Mouse (Mus musculus) thymus, adult 18-20 months (tissue): Measurements from ENCODE around the gene Rgs3.

Experiments used
- DNase-seq, 2 experiments: peaks; one replicate each; pipeline ENCODE4 v3.0.0; 2022; ENCODE audit warnings: mixed read lengths in 2 of 2

The Rgs3 gene

DNA sequence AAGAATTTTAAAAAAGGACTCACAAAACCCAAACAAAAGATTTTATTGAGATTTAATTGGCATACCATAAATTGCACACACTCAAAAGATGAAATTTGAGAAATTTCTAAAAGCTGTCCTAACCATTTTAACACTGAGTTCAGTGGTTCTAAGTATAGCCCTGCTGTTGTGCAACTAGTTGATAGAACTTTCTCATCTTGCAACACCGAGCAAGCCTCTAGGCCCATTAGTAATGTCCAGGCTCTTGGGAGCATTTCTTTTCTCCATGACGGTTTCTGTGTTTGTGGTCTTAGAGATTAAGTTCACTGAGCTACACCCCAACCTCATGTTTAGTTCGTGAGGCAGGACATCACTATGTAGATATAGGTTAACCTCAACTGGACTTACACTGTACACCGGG, 169.5 kb downstream of the Rgs3 start:
- no peak for DNase-seq

DNA sequence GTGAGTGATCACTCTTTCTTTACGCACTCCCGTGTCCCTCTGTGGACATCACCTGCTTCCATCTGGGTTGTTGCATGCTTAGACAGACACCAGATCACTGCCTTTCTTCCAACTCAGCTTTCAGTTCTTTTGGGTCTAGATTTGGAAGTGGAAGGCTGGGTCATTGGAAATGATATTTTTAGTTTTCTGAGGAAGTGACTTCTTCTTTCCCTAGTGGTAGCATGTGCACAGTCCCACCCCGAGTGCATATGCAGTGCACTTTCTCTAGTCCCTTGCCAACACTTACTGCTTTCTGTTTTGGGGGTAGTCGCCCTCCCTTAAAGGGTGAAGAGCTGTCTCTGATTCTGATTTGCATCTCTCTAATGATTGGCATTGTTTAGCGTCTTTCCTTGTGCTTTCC, 170.3 kb downstream of the Rgs3 start:
- DNase-seq = no peak

DNA sequence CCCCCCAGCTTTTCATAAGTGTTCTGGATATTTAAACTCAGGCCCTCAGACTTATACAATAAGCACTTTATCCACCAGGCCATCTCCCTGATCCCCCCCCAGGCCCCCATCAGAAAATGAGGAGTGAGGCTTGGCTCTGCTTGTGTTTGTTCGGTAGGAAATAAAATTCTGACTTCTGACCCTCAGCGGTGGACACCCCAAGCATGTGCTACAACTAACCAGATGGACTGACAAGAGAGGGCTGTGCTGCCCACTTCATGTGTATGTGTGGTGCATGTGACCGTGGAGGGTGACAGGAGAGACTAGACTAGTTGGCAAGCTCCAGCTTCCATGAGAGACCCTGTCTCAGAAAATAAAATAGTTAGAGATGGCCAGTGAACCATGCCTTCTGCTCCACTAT, 171.2 kb downstream of the Rgs3 start:
- DNase-seq = no peak

DNA sequence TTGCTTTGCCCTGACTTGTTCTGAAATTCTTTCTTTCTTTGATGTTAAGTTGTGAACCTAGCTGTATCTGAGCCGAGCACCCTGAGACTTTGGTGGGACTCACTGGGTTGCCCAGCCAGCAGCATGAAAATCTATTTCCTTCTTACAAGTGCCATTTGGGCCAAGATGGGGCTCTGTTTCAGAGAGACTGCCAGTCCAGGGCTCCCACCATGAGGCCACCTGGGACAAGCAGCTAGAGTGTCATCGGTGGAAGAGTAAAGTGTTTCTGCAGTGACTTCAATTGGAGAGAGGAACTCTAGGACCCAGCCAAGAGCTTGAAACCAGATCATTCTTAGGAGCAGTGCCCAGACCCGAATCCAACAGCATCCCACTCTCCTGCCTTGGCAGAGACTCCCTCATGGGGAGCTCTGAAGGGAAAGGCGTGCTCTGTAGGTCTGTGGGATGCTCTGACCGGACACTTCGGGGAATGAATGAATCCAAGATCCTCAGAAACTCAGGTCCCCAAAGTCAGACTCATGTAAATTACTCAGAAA, 171.9 kb downstream of the Rgs3 start:
- DNase-seq = no peak

DNA sequence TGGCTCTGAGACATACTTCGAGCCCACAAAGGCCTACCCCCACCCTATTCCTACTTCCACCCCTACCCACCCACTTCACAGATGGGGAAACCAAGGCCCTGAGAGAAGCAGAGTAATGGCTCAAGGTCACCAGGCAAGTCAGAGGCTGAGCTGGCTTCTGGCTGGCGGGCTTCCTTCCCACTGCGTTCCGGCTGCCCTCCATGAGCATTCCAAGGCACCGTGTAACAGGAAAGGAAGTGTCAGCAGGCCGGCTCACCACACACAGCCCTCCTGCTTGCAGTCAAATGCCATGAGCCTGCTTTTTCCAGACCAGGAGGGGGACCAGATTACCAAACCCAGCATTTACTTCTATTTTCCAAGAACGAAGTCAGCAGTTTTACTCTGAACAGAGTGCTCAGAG, 172.4 kb downstream of the Rgs3 start:
- DNase-seq = no peak

DNA sequence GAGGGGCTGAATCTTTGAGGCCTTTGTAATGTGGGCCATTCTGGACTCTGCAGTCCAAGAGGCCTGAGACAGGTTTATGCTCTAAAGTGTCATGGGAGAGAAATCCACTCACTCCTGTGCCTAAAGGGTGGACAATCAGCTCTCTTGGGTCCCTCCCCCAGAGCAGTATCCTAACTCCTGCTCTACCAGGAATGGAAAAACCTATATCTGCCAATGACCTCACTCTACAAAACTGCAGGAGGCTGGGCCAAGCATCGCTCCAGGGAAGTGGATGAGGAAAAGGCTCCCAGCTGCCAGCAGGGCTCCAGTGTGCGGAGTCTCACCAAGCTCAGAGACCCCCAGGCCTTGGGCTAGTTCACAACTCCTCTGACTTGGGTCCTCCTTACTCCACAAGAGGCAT, 173.2 kb downstream of the Rgs3 start:
- DNase-seq = no peak

DNA sequence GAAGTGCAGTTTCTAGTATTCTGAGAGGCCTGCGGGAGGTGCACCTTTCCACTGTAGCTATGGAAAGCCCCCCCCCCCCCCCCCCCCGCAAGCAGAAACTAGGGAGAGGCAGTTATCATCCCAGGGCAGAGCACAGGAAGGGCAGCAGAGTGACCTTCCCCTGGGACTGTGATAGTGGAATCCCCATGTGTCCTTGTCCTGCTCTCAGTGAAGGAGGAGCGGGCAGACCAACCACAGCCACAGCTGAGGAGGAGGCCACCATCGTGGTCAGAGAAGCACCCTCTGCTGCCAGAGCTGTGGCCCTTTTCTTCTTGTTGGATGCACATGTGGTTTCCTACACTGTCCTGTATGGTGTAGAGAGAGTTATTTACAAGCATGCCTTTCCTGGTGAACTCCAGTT, 174.3 kb downstream of the Rgs3 start:
- DNase-seq = no peak

DNA sequence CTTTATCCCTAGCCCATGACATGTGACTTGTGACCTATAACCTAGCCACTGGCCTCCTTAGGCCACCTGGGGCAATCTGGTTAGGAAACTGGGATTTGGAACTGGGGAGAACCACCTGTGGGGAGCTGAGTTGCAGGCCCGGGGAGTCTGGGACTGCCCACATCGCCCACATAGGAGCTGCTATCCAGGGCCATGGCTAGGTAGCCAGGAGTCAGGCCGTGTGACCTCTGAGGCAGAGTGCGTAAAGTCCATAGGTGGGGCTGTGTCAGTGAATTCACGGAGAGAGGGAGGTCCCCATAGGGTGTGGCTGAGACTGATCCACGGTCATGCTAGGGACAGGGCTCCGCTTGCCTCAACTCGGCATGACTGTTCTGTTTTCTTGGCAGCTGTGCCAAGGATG, 175.6 kb downstream of the Rgs3 start:
- DNase-seq = no peak

DNA sequence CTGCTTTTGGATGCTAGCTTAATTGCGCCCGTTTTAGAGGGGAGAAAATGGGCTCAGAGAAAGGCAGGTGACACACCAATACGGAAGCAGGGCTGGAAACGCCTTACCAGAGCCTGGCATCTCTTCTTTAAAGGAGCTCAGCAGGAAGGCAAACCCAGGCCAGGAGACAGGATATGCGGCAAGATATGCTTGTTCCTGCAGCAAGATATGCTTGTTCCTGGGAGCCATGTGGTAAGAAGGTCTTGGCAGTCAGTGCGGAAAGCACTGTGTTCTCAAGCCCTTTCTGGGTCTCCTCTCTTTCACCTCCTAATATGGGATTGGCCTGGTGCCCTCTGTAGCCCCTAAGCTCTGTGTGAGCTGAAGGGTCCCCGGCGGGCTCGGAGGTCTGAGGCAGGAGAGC, 176.2 kb downstream of the Rgs3 start:
- no peak for DNase-seq

DNA sequence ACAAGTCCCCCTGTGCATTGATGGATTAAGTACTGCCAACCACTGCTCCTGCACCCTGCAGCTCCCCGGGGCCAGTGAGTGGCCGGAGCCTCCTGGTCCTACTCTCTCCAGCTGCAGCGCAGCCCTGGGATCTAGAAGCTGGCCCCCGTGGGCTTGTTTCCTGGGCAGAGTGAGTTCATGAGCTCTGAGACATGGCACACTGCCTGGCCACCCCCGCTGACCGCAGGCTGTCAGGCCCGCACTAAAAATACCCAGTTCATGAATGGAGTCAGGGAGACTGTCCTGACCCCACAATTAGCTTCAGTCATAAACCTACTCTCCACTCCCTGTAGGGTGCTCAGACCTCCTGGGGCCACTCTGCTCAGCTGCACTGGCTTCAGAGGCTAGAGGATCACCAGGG, 176.8 kb downstream of the Rgs3 start:
- DNase-seq = no peak

DNA sequence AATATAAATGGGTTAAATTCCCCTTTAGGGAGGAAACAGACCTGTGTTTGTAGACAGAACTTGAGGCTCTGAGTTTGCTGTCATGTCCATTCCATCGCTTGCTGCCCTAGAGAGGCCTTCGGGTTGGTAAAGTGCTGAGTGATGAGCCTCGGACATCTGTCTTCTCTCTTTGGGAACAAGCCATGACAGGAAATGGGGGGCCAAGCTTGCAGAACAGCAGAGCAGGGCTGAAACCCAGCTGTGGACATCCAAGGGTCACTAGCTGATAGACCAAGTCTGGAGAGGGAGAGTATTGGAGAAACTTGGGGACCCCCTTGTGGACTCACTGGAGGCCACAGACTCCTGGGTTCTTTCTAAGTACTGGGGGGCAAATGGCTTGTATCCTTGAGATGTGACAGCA, 177.3 kb downstream of the Rgs3 start:
- DNase-seq = no peak

DNA sequence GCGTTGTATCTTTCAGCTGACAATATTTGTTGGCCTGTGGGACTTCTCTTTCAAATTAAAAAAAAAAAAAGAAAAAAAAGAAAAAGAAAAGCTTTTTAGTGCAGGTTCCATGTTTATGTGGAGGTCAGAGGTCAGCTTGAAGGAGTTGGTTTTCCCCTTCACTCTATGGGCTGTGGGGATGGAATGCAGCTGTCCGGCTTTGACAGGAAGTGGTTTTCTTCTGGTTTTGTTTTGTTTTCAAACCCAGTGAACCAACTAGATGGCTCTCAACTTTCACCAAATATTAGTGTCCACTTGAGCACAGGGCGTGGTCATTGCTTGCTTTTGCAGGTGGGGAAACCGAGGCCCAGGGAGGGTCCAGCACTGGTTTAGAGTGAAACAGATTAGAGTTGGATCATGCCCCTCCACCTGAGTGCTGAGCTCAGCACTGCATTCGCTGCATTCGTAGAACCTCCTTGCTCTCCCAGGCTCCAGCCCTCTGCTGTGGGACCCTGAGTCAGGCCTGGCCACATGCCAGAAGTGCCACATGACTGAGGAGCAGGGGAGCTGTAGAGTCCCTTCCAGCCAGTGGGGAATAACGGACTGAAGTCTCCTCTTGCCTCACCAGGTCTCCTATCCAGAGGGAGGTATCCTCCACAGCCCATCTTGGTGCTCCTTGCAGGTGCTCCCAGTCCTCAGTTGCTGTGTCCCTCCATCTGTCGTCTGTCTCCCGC, 178.5 kb downstream of the Rgs3 start:
- DNase-seq = no peak

DNA sequence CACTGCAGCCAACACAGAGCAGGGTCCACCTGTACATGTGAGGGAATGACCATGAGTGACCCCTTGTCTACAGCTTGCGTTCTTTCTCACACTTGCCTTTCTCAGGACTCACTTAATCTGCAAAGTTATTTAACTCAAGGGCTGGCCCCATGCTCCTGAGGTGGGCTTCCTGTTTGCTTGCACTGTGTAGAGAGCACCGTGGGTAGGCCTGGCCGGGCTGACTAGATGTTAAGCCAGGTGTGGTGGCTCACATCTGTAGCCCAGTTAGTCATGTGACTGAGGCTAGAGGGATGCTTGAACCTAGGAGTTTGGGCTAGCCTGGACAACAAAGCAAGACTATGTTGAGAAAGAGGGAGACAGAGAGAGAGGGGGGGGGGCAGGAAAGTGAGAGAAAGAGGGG, 179.3 kb downstream of the Rgs3 start:
- DNase-seq = no peak

DNA sequence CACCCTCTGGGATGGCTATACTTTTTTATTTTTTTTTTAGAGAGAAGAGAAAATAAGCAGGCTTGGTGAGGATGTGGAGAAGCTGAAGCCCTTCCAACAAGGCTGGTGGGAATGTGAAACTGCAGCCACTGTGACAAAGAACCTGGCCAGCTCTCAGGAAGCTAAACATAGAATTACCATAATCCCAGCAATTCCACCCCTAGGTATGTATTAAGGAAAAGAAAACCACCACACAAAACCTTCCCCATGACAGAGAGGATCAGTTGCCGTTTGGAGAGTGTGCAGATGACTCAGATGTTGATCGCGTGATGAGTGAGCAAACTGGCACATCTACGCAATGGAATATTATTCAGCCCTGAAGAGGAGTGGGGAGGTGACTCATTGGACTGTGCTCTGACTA, 179.9 kb downstream of the Rgs3 start:
- no peak for DNase-seq

DNA sequence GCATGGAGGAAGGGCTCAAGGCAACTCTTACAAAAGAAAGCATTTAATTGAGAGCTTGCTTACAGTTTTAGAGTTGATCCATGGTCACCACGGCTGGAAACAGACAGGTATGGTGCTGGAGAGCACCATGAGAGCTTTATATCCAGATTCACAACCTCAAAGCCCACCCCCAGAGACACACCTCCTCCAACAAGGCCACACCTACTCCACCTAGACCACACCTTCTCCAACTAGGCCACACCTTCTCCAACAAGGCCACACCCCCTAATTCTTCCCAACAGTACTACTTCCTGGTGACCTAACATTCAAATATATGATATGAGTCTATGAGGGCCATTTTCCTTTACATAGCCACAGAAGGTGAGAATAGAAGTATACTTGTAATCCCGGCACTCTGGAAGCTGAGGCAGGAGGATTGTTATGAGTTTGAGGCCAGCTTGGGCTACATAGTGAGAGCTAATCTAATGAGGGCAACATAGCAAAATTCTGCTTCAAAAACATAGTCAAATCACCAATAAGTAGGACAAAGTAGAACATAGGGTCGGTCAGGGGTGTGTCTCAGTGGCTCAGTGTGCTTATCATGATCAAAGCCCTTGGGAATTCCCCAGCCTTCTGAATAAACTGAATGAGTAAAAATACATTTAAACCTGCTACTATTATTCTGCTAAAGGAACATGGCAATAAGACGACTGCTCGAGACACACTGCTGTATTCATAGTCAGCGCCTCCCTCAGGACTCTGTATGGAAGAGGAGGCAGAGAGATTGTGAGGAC, 180.8 kb downstream of the Rgs3 start:
- DNase-seq = no peak

DNA sequence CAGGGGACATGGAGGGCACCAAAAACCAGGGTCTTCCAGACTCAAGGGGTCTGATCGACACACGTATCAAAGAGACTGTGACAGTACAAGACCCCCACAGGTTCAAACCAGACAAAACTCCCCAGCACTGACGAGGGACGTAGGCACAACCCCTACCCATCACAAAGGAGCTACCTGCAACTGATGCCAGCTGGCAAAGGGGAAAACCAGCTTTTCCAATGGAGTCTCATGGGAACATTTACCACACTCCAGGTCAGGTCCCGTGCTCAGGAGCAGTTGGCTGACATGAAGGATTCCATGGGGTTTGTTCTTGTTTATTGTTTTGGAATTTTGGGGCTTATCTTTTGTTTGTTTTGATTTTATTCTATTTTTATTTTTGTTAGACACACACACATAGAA, 181.4 kb downstream of the Rgs3 start:
- DNase-seq = no peak

DNA sequence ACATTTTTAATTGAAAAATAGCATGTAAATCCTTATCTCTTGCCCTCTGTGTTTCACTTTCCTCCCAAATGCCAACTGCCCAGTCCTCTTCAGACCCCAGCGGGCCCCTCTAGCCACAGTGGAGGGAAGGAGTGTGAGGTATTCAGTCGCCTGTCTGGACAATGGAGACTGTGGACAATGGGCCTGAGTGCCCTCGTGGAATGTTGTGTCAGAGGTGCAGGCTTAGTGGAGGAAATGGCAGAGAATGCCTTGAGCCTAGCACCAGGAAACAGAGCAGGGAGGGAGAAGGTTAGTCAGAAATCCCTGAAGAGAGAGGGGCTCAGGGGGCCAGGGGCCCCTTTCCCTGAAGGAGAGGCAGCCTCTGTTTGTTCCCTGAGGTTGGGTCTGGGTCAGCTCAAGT, 182.0 kb downstream of the Rgs3 start:
- no peak for DNase-seq

DNA sequence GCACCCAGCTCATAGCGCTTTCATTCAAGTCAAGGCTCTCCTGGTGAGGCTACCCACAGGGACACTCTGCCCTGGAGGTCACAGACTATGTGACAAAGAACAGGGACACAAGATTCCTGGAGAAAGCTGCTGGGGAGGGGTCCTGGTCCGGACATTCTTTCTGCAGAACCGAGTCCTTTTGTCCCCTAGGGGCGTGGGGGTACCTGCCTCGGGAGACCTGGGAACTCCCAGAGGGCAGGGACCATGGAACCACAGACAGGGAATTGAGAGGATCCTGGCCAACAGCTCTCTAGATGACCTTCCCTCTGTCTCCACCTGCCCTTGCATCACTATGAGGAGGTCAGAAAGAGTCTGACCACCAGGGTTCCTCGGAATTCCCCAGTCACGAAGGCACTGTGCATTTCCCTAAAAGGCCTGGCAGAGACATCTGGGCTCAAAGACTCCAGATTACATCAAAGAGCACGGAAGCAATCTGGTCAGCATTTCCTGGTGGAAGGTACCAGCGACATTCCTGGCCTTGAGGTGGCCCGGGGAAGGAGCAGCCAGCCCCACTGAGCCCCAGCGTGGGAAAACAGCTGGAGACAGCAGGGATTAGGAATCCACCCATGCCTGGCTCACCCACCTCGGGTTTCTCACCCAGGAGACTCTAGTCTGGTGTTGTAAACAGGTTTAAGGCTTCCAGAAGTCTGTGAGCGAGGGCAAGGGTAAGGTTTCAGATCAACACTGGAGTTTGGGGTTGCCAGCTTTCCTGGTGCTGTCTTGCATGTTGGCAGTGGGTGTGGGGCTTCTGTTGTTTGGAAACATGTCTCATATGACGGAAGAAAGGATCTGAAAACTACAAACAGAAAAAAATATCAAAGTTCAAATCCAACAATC, 183.5 kb downstream of the Rgs3 start:
- no peak for DNase-seq

DNA sequence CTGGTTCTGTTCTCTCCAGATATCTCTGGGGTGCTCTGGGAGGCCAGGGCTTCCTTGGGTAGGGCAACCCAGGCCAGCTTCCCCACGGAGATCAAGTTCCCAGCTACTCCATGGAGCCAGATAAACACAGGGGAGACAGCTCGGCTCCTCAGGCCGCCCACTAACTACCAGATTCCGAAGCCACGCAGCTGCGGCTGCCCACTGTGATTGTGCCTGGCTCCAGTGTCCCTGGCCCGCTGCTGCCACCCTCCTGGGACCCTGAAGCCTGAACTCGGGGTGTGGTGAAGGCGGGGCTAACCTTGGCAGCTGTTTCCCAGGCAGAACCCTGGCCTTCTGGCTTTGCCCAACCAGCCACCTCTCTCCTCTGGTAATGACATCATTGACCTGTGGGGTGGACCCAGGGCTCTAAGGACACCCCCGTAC, 184.9 kb downstream of the Rgs3 start:
- DNase-seq = no peak

DNA sequence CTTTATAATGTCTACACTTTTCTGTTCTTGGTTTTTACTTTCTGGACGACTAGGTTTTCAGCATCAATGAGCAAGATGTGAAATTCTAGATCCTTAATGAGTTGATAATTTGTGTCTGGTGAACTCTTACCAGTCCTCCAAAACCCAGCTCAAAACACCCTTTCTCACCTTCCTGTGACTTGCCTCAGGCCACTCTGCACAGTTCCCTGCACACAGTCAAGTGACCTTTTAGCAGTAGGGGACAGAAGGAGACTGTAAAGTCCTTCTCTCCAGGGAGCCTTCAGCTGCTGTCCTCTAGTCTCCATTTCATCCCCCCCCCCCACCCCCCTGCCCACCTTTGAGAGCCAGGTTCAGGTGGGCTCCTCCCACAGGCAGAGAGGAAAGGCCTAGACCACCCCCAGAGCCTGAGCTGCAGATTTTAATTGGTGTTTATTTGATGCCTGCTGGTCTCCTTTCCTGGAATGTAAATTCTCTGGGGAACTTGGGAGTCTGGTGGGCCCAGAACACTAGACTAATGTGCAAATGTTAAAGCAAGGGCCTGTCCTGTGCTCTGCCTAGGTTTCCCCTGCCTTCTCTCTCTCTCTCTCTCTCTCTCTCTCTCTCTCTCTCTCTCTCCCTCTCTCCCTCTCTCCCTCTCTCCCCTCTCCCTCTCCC, 185.5 kb downstream of the Rgs3 start:
- no peak for DNase-seq
